Mouse (Mus musculus): ENCODE results near the gene Anks1b. TPM values are rescaled to one million over a fixed set of nuclear protein-coding genes. Genes with fewer than 3 reads are reported as not detected.

Anks1b gene
- polyA plus RNA-seq, 1 experiment from 2014 or later, result 2.9 TPM

- no peak; the same call in 1 of the 2 replicates for ATAC-seq (ENCODE audit: insufficient number of reproducible peaks, low FRiP score, low TSS enrichment, low read depth)
- H3K9me3 ChIP-seq, result no peaks in the 10 kb centered on the region
- peak overlapping the region; percentile 47 for H3K4me3 ChIP-seq
- H3K27me3 ChIP-seq, result peaks cover 44% of the 10 kb centered on the region
- H3K4me1 ChIP-seq, result peaks cover 18% of the 10 kb centered on the region
- H3K36me3 ChIP-seq, result no peaks in the 10 kb centered on the region
- H3K4me2 ChIP-seq, result peak overlapping the region; percentile 94
- 0 out of 2 replicates have a peak overlapping the region, but pooled peaks have one; percentile 26 for H3K9ac ChIP-seq
- no peak overlapping the region for H3K27ac ChIP-seq
- 3% methylated on average over 72 of the region's 72 CpGs for WGBS
Measured at GRCm38 (mm10) chr10:90969355-90970174, 1096.3 kb downstream of the Anks1b start.

- peaks cover 44% of the 10 kb centered on the region for H3K27me3 ChIP-seq
- peaks cover 18% of the 10 kb centered on the region for H3K4me1 ChIP-seq
- no peak overlapping the region for H3K4me2 ChIP-seq
- H3K4me3 ChIP-seq, result no peak overlapping the region
- H3K27ac ChIP-seq, result no peak overlapping the region
- ATAC-seq (ENCODE audit: insufficient number of reproducible peaks, low FRiP score, low TSS enrichment, low read depth), result no peak
- H3K9me3 ChIP-seq, result no peaks in the 10 kb centered on the region
- no peaks in the 10 kb centered on the region for H3K36me3 ChIP-seq
- no peak overlapping the region for H3K9ac ChIP-seq
- 26% methylated on average over 4 of the region's 4 CpGs for WGBS
Measured at GRCm38 (mm10) chr10:90970560-90970959, 1097.3 kb downstream of the Anks1b start.

- Histone ChIP-seq H3K4me1 (peaks cover 10% of the 10 kb centered on the region), H3K27ac (no peak overlapping the region), H3K9me3 (no peaks in the 10 kb centered on the region), H3K9ac (no peak overlapping the region), H3K4me3 (no peak overlapping the region), H3K27me3 (peaks cover 13% of the 10 kb centered on the region), H3K36me3 (no peaks in the 10 kb centered on the region), H3K4me2 (no peak overlapping the region)
- ATAC-seq (ENCODE audit: insufficient number of reproducible peaks, low FRiP score, low TSS enrichment, low read depth), result no peak
- WGBS, result 62% methylated on average over 2 of the region's 2 CpGs
Measured at GRCm38 (mm10) chr10:90974084-90974483, 1100.8 kb downstream of the Anks1b start.

GRCm38 (mm10) chr10:90974491-90974890 is 1101.2 kb downstream of the Anks1b start:
- Histone ChIP-seq H3K9ac (no peak overlapping the region), H3K36me3 (no peaks in the 10 kb centered on the region), H3K4me3 (no peak overlapping the region), H3K27ac (no peak overlapping the region), H3K4me1 (peaks cover 7% of the 10 kb centered on the region), H3K9me3 (no peaks in the 10 kb centered on the region), H3K27me3 (peaks cover 9% of the 10 kb centered on the region), H3K4me2 (no peak overlapping the region)
- no peak for ATAC-seq (ENCODE audit: insufficient number of reproducible peaks, low FRiP score, low TSS enrichment, low read depth)
- WGBS, result 78% methylated on average over 6 of the region's 6 CpGs

GRCm38 (mm10) chr10:90981811-90982210 is 1108.5 kb downstream of the Anks1b start:
- Histone ChIP-seq H3K4me3 (no peak overlapping the region), H3K9me3 (no peaks in the 10 kb centered on the region), H3K9ac (no peak overlapping the region), H3K36me3 (0 out of 2 replicates have a peak, but pooled peaks cover 4% of the 10 kb centered on the region), H3K4me2 (no peak overlapping the region), H3K27ac (no peak overlapping the region), H3K4me1 (no peaks in the 10 kb centered on the region), H3K27me3 (no peaks in the 10 kb centered on the region)
- 93% methylated on average over 4 of the region's 4 CpGs for WGBS
- no peak for ATAC-seq (ENCODE audit: insufficient number of reproducible peaks, low FRiP score, low TSS enrichment, low read depth)

GRCm38 (mm10) chr10:90983046-90983445 is 1109.7 kb downstream of the Anks1b start:
- WGBS, result 59% methylated on average over 8 of the region's 8 CpGs
- no peak for ATAC-seq (ENCODE audit: insufficient number of reproducible peaks, low FRiP score, low TSS enrichment, low read depth)

GRCm38 (mm10) chr10:90990340-90990739 is 1117.0 kb downstream of the Anks1b start:
- WGBS, result 90% methylated on average over 6 of the region's 6 CpGs

More at GRCm38 (mm10) chr10:90983046-90983445, 1109.7 kb downstream of the Anks1b start:
- no peak overlapping the region for H3K27ac ChIP-seq
- H3K27me3 ChIP-seq, result no peaks in the 10 kb centered on the region
- H3K9me3 ChIP-seq, result no peaks in the 10 kb centered on the region
- H3K4me1 ChIP-seq, result no peaks in the 10 kb centered on the region
- no peak overlapping the region for H3K4me3 ChIP-seq
- H3K4me2 ChIP-seq, result no peak overlapping the region
- no peak overlapping the region for H3K9ac ChIP-seq
- H3K36me3 ChIP-seq, result 0 out of 2 replicates have a peak, but pooled peaks cover 4% of the 10 kb centered on the region

GRCm38 (mm10) chr10:90992237-90992636 is 1118.9 kb downstream of the Anks1b start:
- Histone ChIP-seq H3K4me2 (no peak overlapping the region), H3K27me3 (no peaks in the 10 kb centered on the region), H3K4me1 (no peaks in the 10 kb centered on the region), H3K9ac (no peak overlapping the region), H3K9me3 (no peaks in the 10 kb centered on the region), H3K36me3 (peaks cover 55% of the 10 kb centered on the region), H3K4me3 (no peak overlapping the region), H3K27ac (no peak overlapping the region)
- ATAC-seq (ENCODE audit: insufficient number of reproducible peaks, low FRiP score, low TSS enrichment, low read depth), result no peak
- 93% methylated on average over 6 of the region's 6 CpGs for WGBS

More at GRCm38 (mm10) chr10:90990340-90990739, 1117.0 kb downstream of the Anks1b start:
- no peak overlapping the region for H3K4me3 ChIP-seq
- no peaks in the 10 kb centered on the region for H3K27me3 ChIP-seq
- ATAC-seq (ENCODE audit: insufficient number of reproducible peaks, low FRiP score, low TSS enrichment, low read depth), result no peak
- H3K27ac ChIP-seq, result no peak overlapping the region
- no peak overlapping the region for H3K9ac ChIP-seq
- H3K4me2 ChIP-seq, result no peak overlapping the region
- peaks cover 38% of the 10 kb centered on the region for H3K36me3 ChIP-seq
- H3K9me3 ChIP-seq, result no peaks in the 10 kb centered on the region
- no peaks in the 10 kb centered on the region for H3K4me1 ChIP-seq

- H3K27me3 ChIP-seq, result no peaks in the 10 kb centered on the region
- H3K9ac ChIP-seq, result no peak overlapping the region
- H3K27ac ChIP-seq, result no peak overlapping the region
- H3K9me3 ChIP-seq, result no peaks in the 10 kb centered on the region
- 74% methylated on average over 5 of the region's 5 CpGs for WGBS
- H3K4me1 ChIP-seq, result no peaks in the 10 kb centered on the region
- H3K4me3 ChIP-seq, result no peak overlapping the region
- no peak overlapping the region for H3K4me2 ChIP-seq
- peaks cover 66% of the 10 kb centered on the region for H3K36me3 ChIP-seq
- ATAC-seq (ENCODE audit: insufficient number of reproducible peaks, low FRiP score, low TSS enrichment, low read depth), result no peak
Measured at GRCm38 (mm10) chr10:90993869-90994268, 1120.6 kb downstream of the Anks1b start.

GRCm38 (mm10) chr10:90999899-91000298 is 1126.6 kb downstream of the Anks1b start:
- Histone ChIP-seq H3K4me3 (no peak overlapping the region), H3K9me3 (no peaks in the 10 kb centered on the region), H3K27ac (no peak overlapping the region), H3K4me1 (0 out of 2 replicates have a peak, but pooled peaks cover 2% of the 10 kb centered on the region), H3K36me3 (peaks cover 45% of the 10 kb centered on the region), H3K4me2 (no peak overlapping the region), H3K9ac (no peak overlapping the region), H3K27me3 (no peaks in the 10 kb centered on the region)
- no peak for ATAC-seq (ENCODE audit: insufficient number of reproducible peaks, low FRiP score, low TSS enrichment, low read depth)
- whole genome bisulfite sequencing, result 67% methylated on average over 5 of the region's 5 CpGs

- Histone ChIP-seq H3K27ac (no peak overlapping the region), H3K9me3 (no peaks in the 10 kb centered on the region), H3K4me3 (no peak overlapping the region), H3K9ac (no peak overlapping the region), H3K36me3 (peaks cover 31% of the 10 kb centered on the region), H3K27me3 (no peaks in the 10 kb centered on the region), H3K4me1 (peaks cover 2% of the 10 kb centered on the region; the same call in 1 of the 2 replicates), H3K4me2 (no peak overlapping the region)
- WGBS, result 73% methylated on average over 13 of the region's 13 CpGs
- no peak for ATAC-seq (ENCODE audit: insufficient number of reproducible peaks, low FRiP score, low TSS enrichment, low read depth)
Measured at GRCm38 (mm10) chr10:91001421-91001820, 1128.1 kb downstream of the Anks1b start.

GRCm38 (mm10) chr10:91005858-91006538 is 1132.7 kb downstream of the Anks1b start:
- no peak for ATAC-seq (ENCODE audit: insufficient number of reproducible peaks, low FRiP score, low TSS enrichment, low read depth)
- 55% methylated on average over 12 of the region's 12 CpGs for WGBS
- H3K27me3 ChIP-seq, result no peaks in the 10 kb centered on the region
- no peak overlapping the region for H3K4me3 ChIP-seq
- H3K9ac ChIP-seq, result no peak overlapping the region
- H3K4me1 ChIP-seq, result peaks cover 2% of the 10 kb centered on the region; the same call in 1 of the 2 replicates
- H3K9me3 ChIP-seq, result no peaks in the 10 kb centered on the region
- H3K27ac ChIP-seq, result 0 out of 2 replicates have a peak overlapping the region, but pooled peaks have one; percentile 4
- H3K4me2 ChIP-seq, result no peak overlapping the region
- peaks cover 23% of the 10 kb centered on the region; the same call in 1 of the 2 replicates for H3K36me3 ChIP-seq
